Mouse (Mus musculus) stomach, embryonic 16.5 days (tissue): ENCODE measurements around the gene Wbp11. TPM values are rescaled to one million over a fixed set of nuclear protein-coding genes. Genes with fewer than 3 reads are reported as not detected.
A peak's percentile ranks its signal among the peaks of the same experiment; 100 is the strongest.

Source experiments
- ATAC-seq: fragments of 200-750 bp; cut with Nextera tagmentation; 2 replicates; pipeline ENCODE4 v1.8.0; 2017; ENCODE audit warnings: moderate number of reproducible peaks, moderate TSS enrichment; ENCODE audit not compliant: insufficient read depth, low FRiP score
- H3K27ac ChIP-seq: fragments of 300-500 bp; sonication (generic); 2 replicates; pipeline ENCODE4 v1.5.1; 2014; ENCODE audit warnings: low read length
- H3K27me3 ChIP-seq: fragments of 300-500 bp; sonication (generic); 2 replicates; pipeline ENCODE4 v1.6.1; 2014; ENCODE audit warnings: low read length, control low read depth, mixed read lengths; ENCODE audit not compliant: control insufficient read depth, insufficient read depth
- H3K36me3 ChIP-seq: fragments of 300-500 bp; sonication (generic); 2 replicates; pipeline ENCODE4 v1.6.1; 2014; ENCODE audit warnings: low read length; ENCODE audit not compliant: control insufficient read depth, insufficient read depth
- H3K4me1 ChIP-seq: fragments of 300-500 bp; sonication (generic); 2 replicates; pipeline ENCODE4 v1.6.1; 2014; ENCODE audit warnings: low read length, control low read depth, mixed read lengths; ENCODE audit not compliant: control insufficient read depth, insufficient read depth
- H3K4me2 ChIP-seq: fragments of 300-500 bp; sonication (generic); 2 replicates; pipeline ENCODE4 v1.6.1; 2014; ENCODE audit warnings: low read depth, low read length, mixed read lengths
- H3K4me3 ChIP-seq: fragments of 300-500 bp; sonication (generic); replicated peaks from 2 replicates; pipeline ENCODE4 v1.5.1; 2014; ENCODE audit warnings: mild to moderate bottlenecking, low read length
- H3K9ac ChIP-seq: fragments of 300-500 bp; sonication (generic); 2 replicates; pipeline ENCODE4 v1.6.1; 2014; ENCODE audit warnings: low read length
- H3K9me3 ChIP-seq: fragments of 300-500 bp; sonication (generic); replicated peaks from 2 replicates; pipeline ENCODE4 v1.6.1; 2016; ENCODE audit warnings: low read length, control low read depth; ENCODE audit not compliant: control insufficient read depth
- WGBS: fragments of 180-500 bp; shearing (Covaris S2); extraction: QIAGEN DNeasy Blood & Tissue Kit; methylation state at CpG from one replicate; pipeline ENCODE4 v1.1.7; 2014; 5-methylcytosine and 5-hydroxymethylcytosine counted together
- polyA plus RNA-seq: library from polyadenylated mRNA; unstranded; fragments of >200 nt; fragmentation: Nextera tagmentation; extraction: Ambion mirVana; gene quantifications from 2 replicates; pipeline ENCODE4 v1.2.1, GENCODE M21; 2015

The Wbp11 gene
- polyA plus RNA-seq, 1 experiment from 2014 or later = 85.0 TPM

DNA sequence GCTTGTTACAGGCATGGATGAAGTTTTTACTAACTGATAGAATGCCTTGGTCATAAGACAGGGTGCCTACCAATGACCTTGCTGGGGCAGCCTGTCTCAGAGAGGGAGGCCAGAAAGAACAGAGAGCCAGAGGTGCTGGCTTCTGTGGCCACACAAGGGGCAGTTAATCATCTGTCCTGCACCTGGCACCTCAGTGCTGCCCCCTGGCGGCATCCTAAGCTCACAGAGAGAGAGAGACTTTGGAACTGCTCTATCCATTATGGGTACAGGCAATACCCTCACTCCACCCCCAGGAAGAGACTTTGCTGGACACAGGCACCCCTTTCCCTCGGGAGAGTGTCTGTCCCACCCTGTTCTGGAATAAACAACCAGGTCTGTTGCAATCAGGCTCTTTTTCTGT, 19.8 kb upstream of the Wbp11 start:
- WGBS = 18% methylated on average over 2 of the region's 2 CpGs
- no peak overlapping the region for H3K4me3 ChIP-seq
- no peaks in the 10 kb centered on the region for H3K9me3 ChIP-seq
- H3K36me3 ChIP-seq = no peaks in the 10 kb centered on the region
- H3K4me1 ChIP-seq = no peaks in the 10 kb centered on the region
- peak; percentile 62; the same call in 1 of the 2 replicates for ATAC-seq
- no peak overlapping the region for H3K9ac ChIP-seq
- no peak overlapping the region for H3K4me2 ChIP-seq
- no peak overlapping the region for H3K27ac ChIP-seq
- no peaks in the 10 kb centered on the region for H3K27me3 ChIP-seq

DNA sequence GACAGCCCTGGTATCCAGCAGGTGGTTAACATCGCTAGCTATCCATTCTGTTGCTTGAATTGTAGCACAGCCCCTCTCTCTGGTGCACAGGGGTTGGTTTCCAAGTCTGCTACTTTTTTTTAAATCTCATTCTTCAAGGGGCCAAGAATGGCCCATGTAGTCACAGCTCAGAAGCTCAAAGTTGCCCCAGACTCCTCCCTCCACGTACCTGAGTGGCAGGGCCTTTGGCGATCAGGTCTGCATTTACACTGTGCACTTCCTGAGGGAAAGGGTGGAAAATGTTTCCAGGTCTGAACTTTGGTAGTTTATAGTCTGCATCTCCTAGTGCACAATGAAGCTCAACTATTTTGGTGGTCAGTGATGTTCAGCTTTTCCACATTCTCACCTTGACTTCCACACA, 19.2 kb upstream of the Wbp11 start:
- Histone ChIP-seq H3K36me3 (no peaks in the 10 kb centered on the region), H3K4me2 (no peak overlapping the region), H3K4me3 (no peak overlapping the region), H3K27me3 (no peaks in the 10 kb centered on the region), H3K4me1 (no peaks in the 10 kb centered on the region), H3K9ac (no peak overlapping the region), H3K27ac (no peak overlapping the region), H3K9me3 (no peaks in the 10 kb centered on the region)
- WGBS = 90% methylated on average over 3 of the region's 3 CpGs
- ATAC-seq = no peak

DNA sequence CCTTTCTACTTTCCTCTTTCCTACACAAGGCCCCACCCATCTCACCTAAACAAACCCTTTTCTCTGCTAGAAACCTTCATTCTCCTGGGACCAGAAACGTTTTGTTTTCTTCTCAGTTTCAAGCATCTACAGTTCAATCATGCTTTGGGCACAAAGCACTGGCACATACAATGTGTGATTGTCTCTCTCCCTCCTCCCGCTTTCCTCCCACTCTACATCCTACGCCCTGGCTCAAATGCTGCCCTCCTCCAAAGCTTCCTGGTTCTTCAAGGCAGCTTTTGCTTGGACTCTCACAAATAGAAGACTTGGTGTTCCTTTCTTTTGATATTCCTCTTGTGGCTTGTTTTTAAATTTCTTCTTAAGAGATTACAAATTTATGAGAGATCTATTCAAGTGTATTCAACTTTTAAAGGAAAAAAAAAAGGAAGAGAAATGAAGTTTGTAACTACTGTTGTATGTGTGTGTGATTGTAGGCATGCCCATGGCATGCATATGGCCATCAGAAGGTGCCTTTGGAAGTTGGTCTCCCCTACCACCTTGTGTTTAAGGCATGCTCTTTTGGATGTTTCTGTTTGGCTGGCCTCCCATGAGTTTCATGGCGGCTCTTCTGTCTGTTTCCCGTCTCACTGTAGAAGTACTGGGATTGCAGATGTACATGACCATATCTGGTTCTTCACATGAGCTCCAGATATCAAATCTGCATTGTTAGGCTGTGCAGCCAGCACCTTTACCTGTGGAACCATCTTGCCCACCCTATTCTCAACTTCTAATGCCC, 17.9 kb upstream of the Wbp11 start:
- no peak overlapping the region for H3K4me3 ChIP-seq
- 68% methylated on average over 5 of the region's 5 CpGs for WGBS
- H3K36me3 ChIP-seq = no peaks in the 10 kb centered on the region
- no peaks in the 10 kb centered on the region for H3K4me1 ChIP-seq
- H3K9me3 ChIP-seq = no peaks in the 10 kb centered on the region
- no peaks in the 10 kb centered on the region for H3K27me3 ChIP-seq
- ATAC-seq = no peak
- H3K27ac ChIP-seq = no peak overlapping the region
- no peak overlapping the region for H3K9ac ChIP-seq
- H3K4me2 ChIP-seq = no peak overlapping the region

DNA sequence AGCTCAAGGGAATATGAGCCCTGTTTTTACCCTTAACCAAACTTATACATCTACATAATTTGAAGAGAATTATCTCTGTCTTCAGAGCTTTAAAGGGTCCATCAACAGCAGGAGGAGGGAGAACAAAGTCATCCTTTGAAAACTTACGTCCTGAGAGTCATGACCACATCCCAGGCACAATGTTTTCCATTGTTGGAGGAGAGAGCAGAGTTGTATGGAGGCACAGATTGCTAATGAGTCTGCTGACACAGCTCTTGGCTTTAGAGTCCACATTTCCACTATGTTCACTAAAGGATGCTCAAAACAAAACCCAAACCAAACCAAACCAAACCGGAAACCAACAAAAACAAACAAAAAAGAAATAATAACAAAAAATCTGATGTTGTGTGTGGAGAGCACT, 16.9 kb upstream of the Wbp11 start:
- no peaks in the 10 kb centered on the region for H3K27me3 ChIP-seq
- H3K4me3 ChIP-seq = no peak overlapping the region
- H3K27ac ChIP-seq = no peak overlapping the region
- no peak for ATAC-seq
- H3K9me3 ChIP-seq = no peaks in the 10 kb centered on the region
- H3K4me2 ChIP-seq = no peak overlapping the region
- WGBS = 65% methylated on average over 2 of the region's 2 CpGs
- no peak overlapping the region for H3K9ac ChIP-seq
- H3K36me3 ChIP-seq = no peaks in the 10 kb centered on the region
- no peaks in the 10 kb centered on the region for H3K4me1 ChIP-seq

DNA sequence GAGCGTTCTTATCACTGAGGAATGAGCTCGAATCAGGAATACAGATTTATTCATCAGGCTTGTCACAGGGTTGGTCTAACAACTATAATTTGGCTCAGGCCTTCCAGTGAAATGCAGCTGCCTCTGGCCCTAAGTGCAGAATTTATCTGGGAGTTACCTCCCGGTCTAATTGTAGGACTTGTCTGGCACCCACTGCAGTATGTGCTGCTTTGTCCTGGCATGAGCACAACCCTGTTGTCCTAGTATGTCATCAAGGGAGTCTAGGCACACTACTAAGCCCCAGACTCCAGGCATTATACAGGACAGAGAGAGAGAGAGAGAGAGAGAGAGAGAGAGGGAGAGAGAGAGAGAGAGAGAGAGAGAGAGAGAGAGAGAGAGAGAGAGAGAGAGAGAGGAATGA, 9.3 kb upstream of the Wbp11 start:
- Histone ChIP-seq H3K9me3 (no peaks in the 10 kb centered on the region), H3K4me1 (no peaks in the 10 kb centered on the region), H3K27ac (no peak overlapping the region), H3K4me2 (no peak overlapping the region), H3K9ac (no peak overlapping the region), H3K4me3 (no peak overlapping the region), H3K36me3 (no peaks in the 10 kb centered on the region), H3K27me3 (no peaks in the 10 kb centered on the region)
- ATAC-seq = no peak
- 75% methylated on average over 3 of the region's 3 CpGs for WGBS

DNA sequence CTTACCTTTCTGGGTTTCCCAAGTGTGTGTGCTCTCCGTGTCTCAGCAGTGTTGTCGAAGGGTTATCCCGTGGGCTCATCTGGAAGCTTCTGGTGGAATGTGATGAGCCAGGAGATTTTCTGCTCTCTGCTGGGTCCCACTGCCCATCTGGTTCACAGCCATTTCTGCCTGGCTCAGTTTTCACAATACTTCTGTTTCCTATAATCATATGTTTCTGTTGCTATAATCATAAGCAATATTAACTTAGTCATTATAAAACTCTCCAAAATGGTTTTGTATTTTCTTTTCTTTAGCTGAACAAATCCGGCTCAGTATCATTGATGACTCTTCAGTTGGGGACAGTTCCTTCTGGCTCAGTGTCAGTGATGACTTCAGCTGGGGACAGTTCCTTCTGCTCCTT, 7.3 kb upstream of the Wbp11 start, which contains the start of gene Smco3:
Gene Smco3, minus strand, starts transcription at position 101 of the 400 bp plus-strand sequence.
- no peak within 1 kb of the TSS for H3K27ac ChIP-seq
- H3K4me2 ChIP-seq = no peak within 1 kb of the TSS
- H3K4me3 ChIP-seq = no peak within 1 kb of the TSS
- WGBS = 59% methylated on average over 4 of the region's 4 CpGs
- no peak within 1 kb of the TSS for H3K9ac ChIP-seq
- no peaks in the 10 kb centered on the region for H3K9me3 ChIP-seq
- H3K36me3 ChIP-seq = no peaks in the 10 kb centered on the region
- H3K4me1 ChIP-seq = no peaks in the 10 kb centered on the region
- H3K27me3 ChIP-seq = no peaks in the 10 kb centered on the region
- no peak for ATAC-seq

DNA sequence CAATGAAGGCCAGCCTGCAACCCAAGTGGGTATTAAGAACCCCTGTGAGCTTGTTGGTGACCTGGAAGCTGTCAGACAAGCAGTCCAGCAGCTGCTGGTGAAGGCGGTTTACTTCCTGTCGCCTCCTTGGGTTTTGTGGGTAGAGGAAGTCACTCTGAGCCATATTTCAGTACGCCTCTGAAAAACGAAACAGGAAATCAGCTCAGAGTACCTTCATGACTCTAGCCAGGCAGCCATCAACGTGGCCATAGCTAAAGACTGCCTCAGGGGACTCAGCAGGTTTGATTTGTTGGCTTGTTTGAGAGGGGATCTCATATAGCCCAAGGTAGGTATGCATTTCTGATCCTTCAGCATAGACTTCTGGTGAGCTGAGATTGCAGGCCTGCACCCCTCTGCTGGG, 3.7 kb upstream of the Wbp11 start:
- Histone ChIP-seq H3K4me2 (no peak overlapping the region), H3K9ac (no peak overlapping the region), H3K27ac (no peak overlapping the region), H3K27me3 (no peaks in the 10 kb centered on the region), H3K4me1 (0 out of 2 replicates have a peak, but pooled peaks cover 3% of the 10 kb centered on the region), H3K9me3 (no peaks in the 10 kb centered on the region), H3K4me3 (no peak overlapping the region), H3K36me3 (no peaks in the 10 kb centered on the region)
- ATAC-seq = no peak
- WGBS = 68% methylated on average over 5 of the region's 5 CpGs

DNA sequence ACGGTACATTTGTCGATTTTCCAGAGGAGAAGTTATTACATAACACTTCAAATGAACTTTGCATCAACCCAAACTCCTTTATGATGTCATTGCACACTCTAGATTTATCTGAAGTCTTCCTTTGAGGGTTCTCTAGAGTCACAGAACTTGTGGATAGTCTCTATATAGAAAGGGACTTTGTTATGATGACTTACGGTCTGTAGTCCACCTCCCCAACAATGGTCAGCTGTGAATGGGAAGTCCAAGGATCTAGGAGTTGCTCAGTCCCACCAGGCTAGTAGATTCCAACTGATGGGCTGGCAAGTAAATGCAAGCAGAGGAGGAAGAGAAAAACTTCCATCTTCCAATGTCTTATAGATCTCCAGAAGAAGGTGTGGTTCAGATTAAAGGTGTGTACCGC, 648 bp upstream of the Wbp11 start:
- WGBS = 32% methylated on average over 4 of the region's 4 CpGs
- Histone ChIP-seq H3K4me3 (peak overlapping the region; percentile 58), H3K27ac (peak overlapping the region; percentile 83), H3K36me3 (peaks cover 4% of the 10 kb centered on the region; the same call in 1 of the 2 replicates), H3K4me1 (0 out of 2 replicates have a peak, but pooled peaks cover 3% of the 10 kb centered on the region), H3K9ac (peak overlapping the region; percentile 72), H3K27me3 (no peaks in the 10 kb centered on the region), H3K4me2 (peak overlapping the region; percentile 67), H3K9me3 (no peaks in the 10 kb centered on the region)
- ATAC-seq = no peak

DNA sequence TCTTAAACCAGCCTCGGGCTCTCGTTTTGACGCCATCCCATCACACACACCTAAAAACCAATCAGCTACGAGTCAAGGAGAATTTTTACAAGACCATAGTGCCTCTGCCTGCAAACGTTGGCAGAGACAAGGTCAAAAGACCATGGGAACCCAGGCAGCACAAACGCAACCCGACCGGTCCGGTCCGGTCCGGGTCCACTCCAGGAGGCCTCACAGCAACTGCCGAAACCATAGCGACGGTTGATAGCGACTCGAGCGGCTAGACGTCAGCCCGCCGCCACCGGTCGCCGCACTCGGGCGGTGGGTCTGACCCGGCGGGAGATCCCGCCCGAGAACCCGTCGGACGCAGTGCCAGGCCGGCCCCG, 535 bp downstream of the Wbp11 start, which contains the start of gene BC049715:
Gene BC049715, plus strand, starts transcription at position 111 of the 365 bp plus-strand sequence.
- H3K4me3 ChIP-seq = peak within 1 kb of the TSS; percentile 100
- peak within 1 kb of the TSS; percentile 95 for H3K4me2 ChIP-seq
- peak within 1 kb of the TSS; percentile 83 for H3K27ac ChIP-seq
- H3K36me3 ChIP-seq = peaks cover 8% of the 10 kb centered on the region; the same call in 1 of the 2 replicates
- 0 out of 2 replicates have a peak, but pooled peaks cover 3% of the 10 kb centered on the region for H3K4me1 ChIP-seq
- under 1% methylated on average over 34 of the region's 34 CpGs for WGBS
- no peak for ATAC-seq
- no peaks in the 10 kb centered on the region for H3K9me3 ChIP-seq
- H3K27me3 ChIP-seq = no peaks in the 10 kb centered on the region
- H3K9ac ChIP-seq = peak within 1 kb of the TSS; percentile 99
